Mouse (Mus musculus): ENCODE data around the gene Ccdc58. TPM values are rescaled to one million over a fixed set of nuclear protein-coding genes. Genes with fewer than 3 reads are reported as not detected.
"Not testable (repeated sequence)": the region's sequence is repeated elsewhere in the genome, so short reads cannot be mapped to it uniquely, and the experiment has no call there.

Gene Ccdc58
- polyA plus RNA-seq, 1 experiment from 2014 or later: 35.0 TPM

- H3K36me3 ChIP-seq (ENCODE audit: control insufficient read depth, insufficient read depth): 0 out of 2 replicates have a peak, but pooled peaks cover 4% of the 10 kb centered on the region
- H3K27ac ChIP-seq (ENCODE audit: low read length): no peak overlapping the region
- no peaks in the 10 kb centered on the region for H3K9me3 ChIP-seq (ENCODE audit: control insufficient read depth, low read length)
- H3K4me2 ChIP-seq (ENCODE audit: low read length): no peak overlapping the region
- H3K27me3 ChIP-seq (replicated peaks; ENCODE audit: control insufficient read depth, insufficient read depth, low read length): no peaks in the 10 kb centered on the region
- no peak overlapping the region for H3K9ac ChIP-seq (replicated peaks; ENCODE audit: low read depth, low read length)
- no peak overlapping the region for H3K4me3 ChIP-seq (replicated peaks; ENCODE audit: low read length)
- no peaks in the 10 kb centered on the region for H3K4me1 ChIP-seq (replicated peaks; ENCODE audit: control insufficient read depth, insufficient read depth, low read length)
- ATAC-seq: no peak
- WGBS: 97% methylated on average over 6 of the region's 6 CpGs
Observed at GRCm38 (mm10) chr16:36053524-36054275, 17.8 kb upstream of the Ccdc58 start.

- no peak for ATAC-seq
- Histone ChIP-seq H3K4me1 (replicated peaks; ENCODE audit: control insufficient read depth, insufficient read depth, low read length) (no peaks in the 10 kb centered on the region), H3K9me3 (ENCODE audit: control insufficient read depth, low read length) (no peaks in the 10 kb centered on the region), H3K27me3 (replicated peaks; ENCODE audit: control insufficient read depth, insufficient read depth, low read length) (no peaks in the 10 kb centered on the region), H3K4me2 (ENCODE audit: low read length) (no peak overlapping the region), H3K4me3 (replicated peaks; ENCODE audit: low read length) (no peak overlapping the region), H3K27ac (ENCODE audit: low read length) (no peak overlapping the region), H3K9ac (replicated peaks; ENCODE audit: low read depth, low read length) (no peak overlapping the region), H3K36me3 (ENCODE audit: control insufficient read depth, insufficient read depth) (0 out of 2 replicates have a peak, but pooled peaks cover 3% of the 10 kb centered on the region)
- WGBS: 95% methylated on average over 8 of the region's 8 CpGs
Observed at GRCm38 (mm10) chr16:36054920-36055319, 16.6 kb upstream of the Ccdc58 start.

GRCm38 (mm10) chr16:36056416-36056815 lies 15.1 kb upstream of the Ccdc58 start:
- Histone ChIP-seq H3K9ac (replicated peaks; ENCODE audit: low read depth, low read length) (no peak overlapping the region), H3K4me2 (ENCODE audit: low read length) (no peak overlapping the region), H3K27ac (ENCODE audit: low read length) (no peak overlapping the region), H3K27me3 (replicated peaks; ENCODE audit: control insufficient read depth, insufficient read depth, low read length) (no peaks in the 10 kb centered on the region), H3K36me3 (ENCODE audit: control insufficient read depth, insufficient read depth) (no peaks in the 10 kb centered on the region), H3K9me3 (ENCODE audit: control insufficient read depth, low read length) (no peaks in the 10 kb centered on the region), H3K4me1 (replicated peaks; ENCODE audit: control insufficient read depth, insufficient read depth, low read length) (no peaks in the 10 kb centered on the region), H3K4me3 (replicated peaks; ENCODE audit: low read length) (no peak overlapping the region)
- WGBS: 85% methylated on average over 11 of the region's 11 CpGs
- no peak for ATAC-seq

- Histone ChIP-seq H3K27me3 (replicated peaks; ENCODE audit: control insufficient read depth, insufficient read depth, low read length) (no peaks in the 10 kb centered on the region), H3K27ac (ENCODE audit: low read length) (no peak overlapping the region), H3K4me2 (ENCODE audit: low read length) (no peak overlapping the region), H3K9ac (replicated peaks; ENCODE audit: low read depth, low read length) (no peak overlapping the region), H3K4me1 (replicated peaks; ENCODE audit: control insufficient read depth, insufficient read depth, low read length) (no peaks in the 10 kb centered on the region), H3K9me3 (ENCODE audit: control insufficient read depth, low read length) (no peaks in the 10 kb centered on the region), H3K36me3 (ENCODE audit: control insufficient read depth, insufficient read depth) (no peaks in the 10 kb centered on the region), H3K4me3 (replicated peaks; ENCODE audit: low read length) (no peak overlapping the region)
- 90% methylated on average over 8 of the region's 8 CpGs for WGBS
- no peak for ATAC-seq
Observed at GRCm38 (mm10) chr16:36057933-36058475, 13.5 kb upstream of the Ccdc58 start.

GRCm38 (mm10) chr16:36062534-36062933 lies 9.0 kb upstream of the Ccdc58 start:
- not testable (repeated sequence) for H3K4me2 ChIP-seq (ENCODE audit: low read length); H3K4me3 ChIP-seq (replicated peaks; ENCODE audit: low read length); ATAC-seq; H3K4me1 ChIP-seq (replicated peaks; ENCODE audit: control insufficient read depth, insufficient read depth, low read length); H3K9me3 ChIP-seq (ENCODE audit: control insufficient read depth, low read length); H3K36me3 ChIP-seq (ENCODE audit: control insufficient read depth, insufficient read depth); H3K27me3 ChIP-seq (replicated peaks; ENCODE audit: control insufficient read depth, insufficient read depth, low read length); H3K9ac ChIP-seq (replicated peaks; ENCODE audit: low read depth, low read length); H3K27ac ChIP-seq (ENCODE audit: low read length)
- WGBS: 84% methylated on average over 1 of the region's 1 CpGs

GRCm38 (mm10) chr16:36063315-36063714 lies 8.2 kb upstream of the Ccdc58 start:
- no peak overlapping the region for H3K4me3 ChIP-seq (replicated peaks; ENCODE audit: low read length)
- H3K27me3 ChIP-seq (replicated peaks; ENCODE audit: control insufficient read depth, insufficient read depth, low read length): no peaks in the 10 kb centered on the region
- H3K9me3 ChIP-seq (ENCODE audit: control insufficient read depth, low read length): no peaks in the 10 kb centered on the region
- H3K4me2 ChIP-seq (ENCODE audit: low read length): no peak overlapping the region
- ATAC-seq: no peak
- H3K4me1 ChIP-seq (replicated peaks; ENCODE audit: control insufficient read depth, insufficient read depth, low read length): peaks cover 1% of the 10 kb centered on the region
- H3K27ac ChIP-seq (ENCODE audit: low read length): no peak overlapping the region
- 66% methylated on average over 2 of the region's 2 CpGs for WGBS
- no peaks in the 10 kb centered on the region for H3K36me3 ChIP-seq (ENCODE audit: control insufficient read depth, insufficient read depth)
- H3K9ac ChIP-seq (replicated peaks; ENCODE audit: low read depth, low read length): no peak overlapping the region

GRCm38 (mm10) chr16:36064904-36065303 lies 6.6 kb upstream of the Ccdc58 start:
- Histone ChIP-seq H3K9ac (replicated peaks; ENCODE audit: low read depth, low read length) (no peak overlapping the region), H3K9me3 (ENCODE audit: control insufficient read depth, low read length) (no peaks in the 10 kb centered on the region), H3K4me2 (ENCODE audit: low read length) (no peak overlapping the region), H3K4me3 (replicated peaks; ENCODE audit: low read length) (no peak overlapping the region), H3K27ac (ENCODE audit: low read length) (no peak overlapping the region), H3K36me3 (ENCODE audit: control insufficient read depth, insufficient read depth) (no peaks in the 10 kb centered on the region), H3K4me1 (replicated peaks; ENCODE audit: control insufficient read depth, insufficient read depth, low read length) (peaks cover 16% of the 10 kb centered on the region), H3K27me3 (replicated peaks; ENCODE audit: control insufficient read depth, insufficient read depth, low read length) (no peaks in the 10 kb centered on the region)
- 87% methylated on average over 5 of the region's 5 CpGs for WGBS
- no peak for ATAC-seq

GRCm38 (mm10) chr16:36067694-36068093 lies 3.8 kb upstream of the Ccdc58 start:
- no peak overlapping the region for H3K4me2 ChIP-seq (ENCODE audit: low read length)
- H3K27me3 ChIP-seq (replicated peaks; ENCODE audit: control insufficient read depth, insufficient read depth, low read length): no peaks in the 10 kb centered on the region
- 76% methylated on average over 2 of the region's 2 CpGs for WGBS
- no peaks in the 10 kb centered on the region for H3K9me3 ChIP-seq (ENCODE audit: control insufficient read depth, low read length)
- peaks cover 27% of the 10 kb centered on the region for H3K4me1 ChIP-seq (replicated peaks; ENCODE audit: control insufficient read depth, insufficient read depth, low read length)
- H3K9ac ChIP-seq (replicated peaks; ENCODE audit: low read depth, low read length): no peak overlapping the region
- ATAC-seq: no peak
- H3K36me3 ChIP-seq (ENCODE audit: control insufficient read depth, insufficient read depth): no peaks in the 10 kb centered on the region
- no peak overlapping the region for H3K4me3 ChIP-seq (replicated peaks; ENCODE audit: low read length)
- no peak overlapping the region for H3K27ac ChIP-seq (ENCODE audit: low read length)

- no peak overlapping the region for H3K4me3 ChIP-seq (replicated peaks; ENCODE audit: low read length)
- no peak overlapping the region for H3K4me2 ChIP-seq (ENCODE audit: low read length)
- no peaks in the 10 kb centered on the region for H3K36me3 ChIP-seq (ENCODE audit: control insufficient read depth, insufficient read depth)
- peaks cover 29% of the 10 kb centered on the region for H3K4me1 ChIP-seq (replicated peaks; ENCODE audit: control insufficient read depth, insufficient read depth, low read length)
- no peak overlapping the region for H3K27ac ChIP-seq (ENCODE audit: low read length)
- WGBS: 35% methylated on average over 3 of the region's 3 CpGs
- no peak for ATAC-seq
- no peaks in the 10 kb centered on the region for H3K27me3 ChIP-seq (replicated peaks; ENCODE audit: control insufficient read depth, insufficient read depth, low read length)
- no peak overlapping the region for H3K9ac ChIP-seq (replicated peaks; ENCODE audit: low read depth, low read length)
- no peaks in the 10 kb centered on the region for H3K9me3 ChIP-seq (ENCODE audit: control insufficient read depth, low read length)
Observed at GRCm38 (mm10) chr16:36068356-36068755, 3.1 kb upstream of the Ccdc58 start.
